Mouse (Mus musculus): ENCODE measurements around the gene Mad1l1. TPM values are rescaled to one million over a fixed set of nuclear protein-coding genes. Genes with fewer than 3 reads are reported as not detected.

Mad1l1 gene
- polyA plus RNA-seq, 1 experiment from 2014 or later: 34.7 TPM

Other genes starting within 250 kb of the Mad1l1 start
- gene Nudt1, start 104 bp upstream of the Mad1l1 start, polyA plus RNA-seq (2015; fragmentation: Nextera tagmentation; extraction: Ambion mirVana): 48.5 and 52.5 TPM in 2 replicates
- gene Mrm2, start 10.3 kb upstream of the Mad1l1 start, polyA plus RNA-seq (2015; fragmentation: Nextera tagmentation; extraction: Ambion mirVana): 19.0 and 19.7 TPM in 2 replicates
- 23.0 and 27.2 TPM in 2 replicates for gene Snx8, start 67.7 kb upstream of the Mad1l1 start, polyA plus RNA-seq (2015; fragmentation: Nextera tagmentation; extraction: Ambion mirVana)
- 127 and 142 TPM in 2 replicates for gene Eif3b, start 97.8 kb upstream of the Mad1l1 start, polyA plus RNA-seq (2015; fragmentation: Nextera tagmentation; extraction: Ambion mirVana)
- not detected in 2 replicates for gene Gm4869, start 124.1 kb upstream of the Mad1l1 start, polyA plus RNA-seq (2015; fragmentation: Nextera tagmentation; extraction: Ambion mirVana)
- gene Chst12, start 184.0 kb upstream of the Mad1l1 start, polyA plus RNA-seq (2015; fragmentation: Nextera tagmentation; extraction: Ambion mirVana): 19.8 and 21.3 TPM in 2 replicates
- 0.49 and 0.58 TPM in 2 replicates for gene Grifin, start 243.5 kb upstream of the Mad1l1 start, polyA plus RNA-seq (2015; fragmentation: Nextera tagmentation; extraction: Ambion mirVana)